Mouse (Mus musculus) ZHBTc4 (cell line): ENCODE measurements around the gene Crtc2.

Source experiments
- DNase-seq: peaks from one replicate; pipeline ENCODE4 v3.0.0-alpha.2; 2011; ENCODE audit warnings: low read depth, low spot score

Gene Crtc2

GRCm38 (mm10) chr3:90309589-90309988 lies 55.6 kb downstream of the Crtc2 start:
- DNase-seq, result no peak

DNA sequence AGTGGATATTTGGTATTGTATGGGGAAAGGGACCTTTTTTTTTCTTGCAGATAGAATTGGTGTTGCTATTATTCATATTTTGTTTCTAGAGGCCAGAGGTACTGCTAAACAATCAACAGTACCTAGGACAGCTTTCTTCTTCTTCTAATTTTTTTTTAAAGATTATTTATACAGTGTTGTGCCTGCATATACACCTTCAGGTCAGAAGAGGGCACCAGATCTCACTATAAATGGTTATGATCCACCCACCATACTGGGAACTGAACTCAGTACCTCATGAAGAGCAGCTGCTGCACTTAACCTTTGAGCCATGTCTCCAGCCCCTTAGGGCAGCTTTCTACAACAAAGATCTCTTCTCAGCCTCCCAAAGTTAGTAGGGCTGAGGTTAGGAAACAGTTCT lies 59.4 kb downstream of the Crtc2 start:
- peak; percentile 62 for DNase-seq
